Mouse (Mus musculus) left cerebral cortex, adult 18-20 months (tissue): ENCODE measurements around the gene Tnfsfm13. TPM values are rescaled to one million over a fixed set of nuclear protein-coding genes. Genes with fewer than 3 reads are reported as not detected.
"Not testable (repeated sequence)": the region's sequence is repeated elsewhere in the genome, so short reads cannot be mapped to it uniquely, and the experiment has no call there.

ENCODE experiments used
- DNase-seq, 2 experiments: peaks; one replicate each; pipeline ENCODE4 v3.0.0; 2021 to 2022; ENCODE audit warnings: low spot score in 2 of 2, mixed read lengths in 1 of 2
- total RNA-seq, 2 experiments: library from RNA; stranded (reverse); gene quantifications; 2 replicates each; pipeline ENCODE4 v1.2.3; 2021

Gene Tnfsfm13
- total RNA-seq, 2 experiments from 2014 or later = 1.7 to 4.1 TPM

DNA sequence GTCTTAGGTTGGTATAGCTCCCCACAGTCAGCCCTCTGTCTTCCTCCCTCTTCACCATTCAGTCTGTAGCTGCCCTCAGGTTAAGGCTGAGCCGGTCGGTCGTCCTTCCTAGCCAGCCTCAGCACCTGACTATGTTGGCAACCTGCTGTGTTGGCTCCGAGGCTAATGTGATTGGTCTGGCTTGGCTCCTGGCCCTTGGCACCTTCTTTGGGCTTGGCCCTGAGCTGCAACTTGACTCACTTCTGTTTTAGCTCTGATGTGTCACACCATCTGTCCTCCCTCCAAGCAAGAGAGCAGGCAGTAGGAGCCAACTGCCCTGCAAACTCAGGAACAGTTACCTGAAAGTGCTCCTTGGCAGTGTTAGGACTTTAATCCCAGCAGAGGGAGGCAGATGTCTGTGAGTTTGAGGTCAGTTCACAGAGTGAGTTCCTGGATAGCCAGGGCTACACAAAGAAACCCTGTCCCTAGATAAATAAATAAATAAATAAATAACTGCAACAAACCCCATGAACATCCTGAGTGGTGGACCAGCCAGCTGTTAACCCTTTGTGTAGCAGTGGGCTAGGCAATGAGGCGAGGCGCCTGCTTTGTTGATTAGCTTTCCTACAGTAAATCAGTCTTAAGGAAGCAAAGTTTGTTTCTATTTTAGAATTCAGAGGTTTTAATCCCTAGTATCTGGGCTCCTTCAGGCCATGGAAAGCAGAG, 11.0 kb upstream of the Tnfsfm13 start:
- DNase-seq = peak; percentile 36 to 38

- DNase-seq = no peak
Observed at GRCm38 (mm10) chr11:69704613-69705010, 8.7 kb upstream of the Tnfsfm13 start.

DNA sequence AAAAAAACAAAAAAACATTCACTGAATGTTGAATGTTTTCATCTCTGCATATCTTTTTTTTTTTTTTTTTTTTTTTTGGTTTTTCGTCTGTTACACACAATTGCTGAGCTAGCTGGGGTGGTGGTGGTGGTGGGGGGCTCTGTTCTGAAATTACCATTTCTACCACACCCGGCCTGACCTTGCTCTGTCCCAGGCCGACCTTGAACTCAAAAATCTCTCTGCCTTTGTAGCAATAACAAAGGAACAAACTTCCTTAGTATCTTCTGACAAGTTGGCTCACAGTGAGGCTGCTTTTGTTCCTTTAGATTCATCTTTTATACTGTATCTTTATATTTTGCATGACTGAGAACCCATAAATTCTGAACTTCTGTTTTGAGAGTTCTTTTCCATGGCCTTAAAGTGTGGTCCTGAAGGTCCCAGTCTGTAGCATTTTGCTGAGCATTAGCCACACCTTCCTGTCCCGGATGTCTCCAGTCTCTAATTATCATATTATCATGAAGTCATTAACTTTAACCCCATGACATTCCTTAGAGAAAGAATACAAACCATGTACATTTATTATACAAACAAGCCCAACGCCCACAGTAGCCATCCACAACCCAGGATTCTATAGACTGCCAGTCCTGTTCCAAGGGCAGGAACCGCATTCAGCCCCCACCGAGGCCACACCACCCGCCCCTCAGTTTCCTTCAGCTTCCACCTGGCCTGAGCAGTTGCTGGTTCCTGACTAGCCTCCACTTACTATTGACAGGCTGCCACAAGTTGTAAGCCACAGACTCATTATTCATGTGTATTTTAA, 8.1 kb upstream of the Tnfsfm13 start:
- DNase-seq = no peak

DNA sequence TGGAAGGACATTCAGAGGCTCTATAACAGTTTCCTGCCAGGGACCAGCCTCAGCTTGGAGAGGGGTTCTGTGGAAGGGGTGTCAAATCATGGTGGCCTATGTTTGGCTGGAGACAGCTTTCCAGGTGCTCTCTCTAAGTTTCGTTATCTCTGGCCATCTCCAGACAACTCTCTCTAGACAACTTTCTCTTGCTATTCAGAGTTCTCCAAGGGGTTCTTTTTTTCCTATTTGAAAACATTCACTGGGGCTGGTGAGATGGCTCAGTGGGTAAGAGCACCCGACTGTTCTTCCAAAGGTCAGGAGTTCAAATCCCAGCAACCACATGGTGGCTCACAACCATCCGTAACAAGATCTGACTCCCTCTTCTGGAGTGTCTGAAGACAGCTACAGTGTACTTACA, 7.5 kb upstream of the Tnfsfm13 start:
- DNase-seq = not testable (repeated sequence)

DNA sequence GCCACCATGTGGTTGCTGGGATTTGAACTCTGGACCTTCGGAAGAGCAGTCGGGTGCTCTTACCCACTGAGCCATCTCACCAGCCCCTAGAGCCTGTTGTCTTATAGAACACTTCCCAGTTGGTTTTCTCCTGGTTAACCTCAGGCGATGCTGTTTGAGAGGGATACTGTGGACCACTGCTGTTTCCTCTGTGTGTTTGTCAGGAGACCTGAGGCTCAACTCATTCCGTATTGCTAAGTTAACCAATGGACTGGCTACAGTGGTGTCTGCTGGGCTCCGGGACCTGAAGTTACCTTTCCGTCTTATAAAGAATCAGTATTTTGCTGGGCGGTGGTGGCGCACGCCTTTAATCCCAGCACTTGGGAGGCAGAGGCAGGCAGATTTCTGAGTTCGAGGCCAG, 7.0 kb upstream of the Tnfsfm13 start:
- DNase-seq = not testable (repeated sequence)

GRCm38 (mm10) chr11:69699595-69699994, 3.7 kb upstream of the Tnfsfm13 start:
- DNase-seq = no peak

DNA sequence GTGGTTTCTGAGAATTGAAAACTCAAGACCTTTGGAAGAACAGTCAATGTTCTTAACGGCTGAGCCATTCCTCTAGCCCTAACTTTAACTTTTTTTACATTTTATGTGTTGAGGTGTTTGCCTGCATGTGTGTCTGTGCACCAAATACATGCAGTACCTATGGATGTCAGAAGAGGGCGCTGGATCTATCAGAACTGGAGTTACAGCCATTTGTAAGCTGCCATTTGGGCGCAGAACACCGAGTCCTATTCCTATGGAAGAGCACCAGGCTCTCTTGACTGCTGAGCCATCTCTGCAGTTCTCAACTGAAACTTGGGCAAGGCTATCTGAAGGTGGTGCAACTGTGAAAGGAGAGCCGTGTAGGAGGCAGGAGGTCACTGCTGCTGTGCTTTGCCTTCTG, 2.7 kb upstream of the Tnfsfm13 start:
- DNase-seq = no peak

GRCm38 (mm10) chr11:69697396-69697795, 1.5 kb upstream of the Tnfsfm13 start:
- DNase-seq = no peak

GRCm38 (mm10) chr11:69695046-69695360, 895 bp downstream of the Tnfsfm13 start:
- DNase-seq = no peak

DNA sequence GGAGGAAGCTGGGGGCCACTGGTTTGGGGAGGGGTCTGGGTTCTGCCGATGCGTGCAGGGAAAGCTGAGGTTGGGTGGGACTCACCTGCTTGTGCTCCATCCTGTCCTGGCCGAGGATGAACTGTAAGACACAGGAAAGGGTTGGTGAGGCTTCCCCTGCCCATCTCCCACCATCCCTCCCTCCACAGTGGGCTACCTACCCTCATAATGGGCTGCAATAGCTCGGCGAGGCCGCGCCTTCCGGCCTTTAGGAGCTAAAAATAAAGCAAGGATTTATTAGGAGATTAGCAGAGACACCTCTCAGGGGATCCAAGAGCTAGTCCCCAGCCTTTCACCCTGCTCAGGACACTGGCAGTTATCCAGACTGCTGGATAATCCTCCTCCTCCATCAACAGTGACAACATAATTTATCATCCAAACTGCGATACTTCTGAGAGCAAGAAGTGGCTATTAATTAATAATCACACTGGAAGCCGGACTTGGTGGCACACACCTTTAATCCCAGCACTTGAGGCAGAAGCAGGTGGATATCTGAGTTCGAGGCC, 2.4 kb downstream of the Tnfsfm13 start:
- no peak for DNase-seq

DNA sequence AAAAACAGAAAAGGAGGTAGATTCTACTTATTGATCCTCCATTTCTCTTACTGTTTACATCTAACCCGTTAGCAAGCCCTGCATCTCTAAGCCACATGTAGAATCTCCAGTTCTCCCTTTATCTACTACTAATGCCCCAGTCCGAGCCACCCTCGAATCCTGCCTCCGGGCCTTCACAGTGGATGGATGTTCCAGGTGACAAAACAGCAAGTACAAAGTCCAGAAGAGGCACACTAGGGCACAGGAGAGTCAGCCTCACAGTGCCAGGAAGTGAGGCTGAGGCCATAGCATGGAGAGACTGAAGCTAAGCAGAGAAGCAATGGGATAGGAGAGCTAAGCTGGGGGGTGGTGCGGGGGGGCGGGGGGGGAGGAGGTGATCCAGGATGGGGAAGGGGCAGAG, 3.0 kb downstream of the Tnfsfm13 start:
- DNase-seq = no peak

DNA sequence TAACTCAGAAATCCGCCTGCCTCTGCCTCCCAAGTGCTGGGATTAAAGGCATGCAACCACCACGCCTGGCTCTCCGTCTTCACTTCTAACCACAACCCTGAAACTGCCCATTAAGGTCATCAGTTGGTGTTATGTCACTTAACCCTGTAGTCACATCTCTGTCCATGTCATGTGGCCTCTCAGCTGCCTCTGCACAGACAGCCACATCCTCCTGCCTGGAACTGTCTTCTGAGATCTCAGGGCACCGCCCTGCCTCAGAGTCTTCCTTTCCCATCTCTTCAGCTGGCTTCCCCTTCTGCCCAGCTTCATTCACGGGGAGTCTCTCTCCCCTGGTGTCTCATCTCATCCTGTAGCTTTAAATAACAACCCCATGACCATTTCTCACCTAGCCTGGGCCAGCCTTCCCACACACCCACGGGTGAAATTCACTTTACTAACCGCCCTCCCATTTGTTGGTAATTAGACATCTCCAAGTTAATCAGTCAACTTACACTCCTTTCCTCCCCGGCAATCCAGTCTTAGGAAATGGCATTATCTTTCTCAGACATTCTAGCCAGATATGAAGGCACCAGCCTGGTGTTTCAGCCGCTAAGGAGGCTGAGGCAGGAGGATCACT, 3.6 kb downstream of the Tnfsfm13 start:
- DNase-seq = no peak

DNA sequence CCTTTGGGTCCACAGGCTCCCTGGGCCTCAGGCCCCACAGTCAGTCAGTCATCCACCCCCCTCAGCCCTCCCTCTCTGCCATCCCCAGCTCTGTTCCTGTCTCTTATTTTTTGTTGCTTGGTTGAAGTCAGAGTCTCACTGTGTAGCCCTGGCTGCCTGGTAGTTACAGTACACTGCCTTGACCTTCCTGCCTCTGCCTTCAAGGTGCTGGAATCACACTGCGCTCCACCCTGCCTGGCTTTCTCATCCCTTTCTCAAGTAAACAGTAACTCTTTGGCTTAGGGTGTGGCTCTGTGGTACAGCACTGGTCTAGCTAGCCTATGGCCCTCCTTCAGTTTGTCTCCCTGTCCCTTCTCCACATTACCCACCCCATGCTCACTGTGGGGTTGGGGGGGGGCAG, 6.0 kb downstream of the Tnfsfm13 start:
- no peak for DNase-seq

DNA sequence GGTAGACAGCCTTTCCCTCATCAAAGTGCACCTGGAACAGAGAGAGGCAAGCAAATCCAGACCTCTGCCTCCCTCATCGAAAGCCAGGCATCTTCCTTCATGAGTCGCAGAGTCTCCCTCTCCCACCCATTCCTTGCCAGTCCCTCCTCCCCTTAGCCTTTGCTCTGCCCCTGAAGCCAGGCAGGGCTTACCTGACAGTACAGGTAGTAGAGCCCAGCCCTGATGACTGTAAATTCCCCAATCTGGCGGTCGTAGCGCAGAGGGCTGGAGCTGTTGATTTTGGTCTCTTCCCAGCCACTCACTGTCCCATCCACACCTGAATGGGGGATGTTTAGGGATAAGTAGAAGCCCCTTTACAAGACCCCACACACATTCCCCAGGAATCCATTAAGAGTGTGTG, 8.8 kb downstream of the Tnfsfm13 start:
- no peak for DNase-seq

DNA sequence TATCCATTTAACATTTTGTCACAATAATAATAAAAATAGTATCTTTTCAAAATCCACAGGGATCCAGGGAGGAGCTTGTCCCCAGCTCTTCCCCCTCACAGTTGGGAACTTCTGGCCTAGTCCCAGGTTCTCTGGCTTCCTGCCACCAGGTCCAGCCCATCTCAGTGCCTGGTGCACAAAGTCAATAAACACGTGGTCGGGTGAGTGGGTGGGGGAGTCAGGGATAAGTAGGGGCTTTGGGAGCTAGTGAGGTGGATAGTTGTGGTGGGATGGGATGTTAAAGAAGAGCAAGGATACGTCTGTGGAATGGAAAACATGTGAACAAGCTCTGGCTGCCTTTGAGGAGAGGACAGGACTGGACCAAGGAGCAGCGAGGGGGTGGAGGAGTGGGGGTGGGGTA, 9.5 kb downstream of the Tnfsfm13 start:
- DNase-seq = no peak

- no peak for DNase-seq
Observed at GRCm38 (mm10) chr11:69685526-69686148, 10.3 kb downstream of the Tnfsfm13 start, which contains the start of gene Tnfsf13. TSS of gene Tnfsf13 (minus strand) at chr11:69685784.

- DNase-seq = no peak
Observed at GRCm38 (mm10) chr11:69684936-69685335, 11.0 kb downstream of the Tnfsfm13 start.

DNA sequence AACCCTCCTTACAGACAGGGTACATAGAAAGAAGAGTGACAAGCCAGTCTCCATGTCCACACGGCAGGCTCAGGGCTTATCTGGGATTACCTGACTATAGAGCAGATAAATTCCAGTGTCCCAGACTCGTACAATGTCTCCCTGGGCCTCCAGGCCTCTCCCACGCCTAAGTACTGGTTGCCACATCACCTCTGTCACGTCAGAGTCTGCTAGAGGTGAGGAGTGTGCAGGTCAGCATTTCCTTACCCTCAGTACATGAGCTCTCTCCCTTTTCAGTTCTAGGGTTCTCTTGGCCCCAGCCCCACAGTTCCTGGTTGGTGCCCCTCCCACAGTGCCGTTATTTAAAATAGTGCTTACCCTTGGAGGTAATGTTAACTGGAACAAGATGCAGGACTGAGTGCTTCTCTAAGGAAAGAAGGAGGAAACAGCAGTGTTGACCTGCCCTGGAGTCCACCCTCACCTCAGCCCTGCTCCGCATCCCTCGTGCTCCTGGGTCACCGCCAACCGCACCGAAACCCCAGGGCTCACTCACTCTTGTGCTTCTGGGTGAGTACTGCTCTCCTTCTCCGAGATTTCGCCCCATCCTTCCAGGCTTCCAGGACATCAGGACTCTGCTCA, 11.7 kb downstream of the Tnfsfm13 start:
- no peak for DNase-seq

- DNase-seq = no peak
Observed at GRCm38 (mm10) chr11:69683576-69683975, 12.3 kb downstream of the Tnfsfm13 start.

- peak; percentile 89 to 91 for DNase-seq
Observed at GRCm38 (mm10) chr11:69682840-69683533, 12.9 kb downstream of the Tnfsfm13 start.
